Mouse (Mus musculus): Measurements from ENCODE around the gene Psmg3. TPM values are rescaled to one million over a fixed set of nuclear protein-coding genes. Genes with fewer than 3 reads are reported as not detected.

Gene Psmg3
- polyA plus RNA-seq, 1 experiment from 2014 or later = 72.6 TPM

GRCm38 (mm10) chr5:139801231-139801630 is 25.5 kb downstream of the Psmg3 start:
- Histone ChIP-seq H3K36me3 (ENCODE audit: control insufficient read depth, insufficient read depth, low read length) (peaks cover 25% of the 10 kb centered on the region), H3K4me1 (ENCODE audit: control insufficient read depth, insufficient read depth, low read length) (peaks cover 39% of the 10 kb centered on the region), H3K9me3 (ENCODE audit: control insufficient read depth, low read length) (no peaks in the 10 kb centered on the region), H3K4me3 (replicated peaks; ENCODE audit: low read depth, low read length) (no peak overlapping the region), H3K27me3 (ENCODE audit: control insufficient read depth, insufficient read depth, low read length) (no peaks in the 10 kb centered on the region), H3K9ac (replicated peaks; ENCODE audit: low read length) (no peak overlapping the region), H3K4me2 (ENCODE audit: low read length) (no peak overlapping the region), H3K27ac (replicated peaks; ENCODE audit: low read depth, low read length) (no peak overlapping the region)
- no peak for ATAC-seq (ENCODE audit: low FRiP score, low TSS enrichment)
- DNase-seq = no peak
- WGBS = 98% methylated on average over 8 of the region's 8 CpGs

- H3K4me1 ChIP-seq (ENCODE audit: control insufficient read depth, insufficient read depth, low read length) = peaks cover 39% of the 10 kb centered on the region
These were observed 26.7 kb downstream of the Psmg3 start for GRCm38 (mm10) chr5:139799801-139800590.

GRCm38 (mm10) chr5:139799041-139799440 is 27.6 kb downstream of the Psmg3 start:
- 93% methylated on average over 9 of the region's 9 CpGs for WGBS

More at GRCm38 (mm10) chr5:139799801-139800590, 26.7 kb downstream of the Psmg3 start:
- no peaks in the 10 kb centered on the region for H3K27me3 ChIP-seq (ENCODE audit: control insufficient read depth, insufficient read depth, low read length)
- no peaks in the 10 kb centered on the region for H3K9me3 ChIP-seq (ENCODE audit: control insufficient read depth, low read length)
- no peak overlapping the region for H3K4me3 ChIP-seq (replicated peaks; ENCODE audit: low read depth, low read length)
- WGBS = 90% methylated on average over 33 of the region's 33 CpGs
- no peak overlapping the region for H3K9ac ChIP-seq (replicated peaks; ENCODE audit: low read length)
- H3K27ac ChIP-seq (replicated peaks; ENCODE audit: low read depth, low read length) = no peak overlapping the region
- H3K36me3 ChIP-seq (ENCODE audit: control insufficient read depth, insufficient read depth, low read length) = peaks cover 25% of the 10 kb centered on the region
- DNase-seq = no peak
- no peak overlapping the region for H3K4me2 ChIP-seq (ENCODE audit: low read length)
- no peak for ATAC-seq (ENCODE audit: low FRiP score, low TSS enrichment)

GRCm38 (mm10) chr5:139798168-139798900 is 28.4 kb downstream of the Psmg3 start:
- WGBS = 23% methylated on average over 12 of the region's 12 CpGs
- no peak; the same call in 1 of the 2 replicates for ATAC-seq (ENCODE audit: low FRiP score, low TSS enrichment)
- peak; percentile 65 for DNase-seq
- Histone ChIP-seq H3K9me3 (ENCODE audit: control insufficient read depth, low read length) (no peaks in the 10 kb centered on the region), H3K27ac (replicated peaks; ENCODE audit: low read depth, low read length) (peak overlapping the region; percentile 97), H3K4me2 (ENCODE audit: low read length) (peak overlapping the region; percentile 83), H3K36me3 (ENCODE audit: control insufficient read depth, insufficient read depth, low read length) (peaks cover 25% of the 10 kb centered on the region), H3K4me3 (replicated peaks; ENCODE audit: low read depth, low read length) (peak overlapping the region; percentile 40), H3K27me3 (ENCODE audit: control insufficient read depth, insufficient read depth, low read length) (no peaks in the 10 kb centered on the region), H3K4me1 (ENCODE audit: control insufficient read depth, insufficient read depth, low read length) (peaks cover 31% of the 10 kb centered on the region), H3K9ac (replicated peaks; ENCODE audit: low read length) (peak overlapping the region; percentile 55)

More at GRCm38 (mm10) chr5:139799041-139799440, 27.6 kb downstream of the Psmg3 start:
- peak overlapping the region; percentile 55; the same call in 1 of the 2 replicates for H3K9ac ChIP-seq (replicated peaks; ENCODE audit: low read length)
- no peaks in the 10 kb centered on the region for H3K27me3 ChIP-seq (ENCODE audit: control insufficient read depth, insufficient read depth, low read length)
- peak overlapping the region; percentile 83 for H3K4me2 ChIP-seq (ENCODE audit: low read length)
- DNase-seq = no peak
- ATAC-seq (ENCODE audit: low FRiP score, low TSS enrichment) = no peak
- no peak overlapping the region for H3K4me3 ChIP-seq (replicated peaks; ENCODE audit: low read depth, low read length)
- H3K36me3 ChIP-seq (ENCODE audit: control insufficient read depth, insufficient read depth, low read length) = peaks cover 25% of the 10 kb centered on the region
- H3K27ac ChIP-seq (replicated peaks; ENCODE audit: low read depth, low read length) = peak overlapping the region; percentile 32; the same call in 1 of the 2 replicates
- H3K9me3 ChIP-seq (ENCODE audit: control insufficient read depth, low read length) = no peaks in the 10 kb centered on the region
- H3K4me1 ChIP-seq (ENCODE audit: control insufficient read depth, insufficient read depth, low read length) = peaks cover 36% of the 10 kb centered on the region

- WGBS = 11% methylated on average over 11 of the region's 11 CpGs
- H3K4me1 ChIP-seq (ENCODE audit: control insufficient read depth, insufficient read depth, low read length) = peaks cover 34% of the 10 kb centered on the region
- peak overlapping the region; percentile 83 for H3K4me2 ChIP-seq (ENCODE audit: low read length)
- H3K27ac ChIP-seq (replicated peaks; ENCODE audit: low read depth, low read length) = peak overlapping the region; percentile 97
- no peaks in the 10 kb centered on the region for H3K9me3 ChIP-seq (ENCODE audit: control insufficient read depth, low read length)
- H3K9ac ChIP-seq (replicated peaks; ENCODE audit: low read length) = peak overlapping the region; percentile 55
- peak; percentile 97 for DNase-seq
- peak overlapping the region; percentile 40 for H3K4me3 ChIP-seq (replicated peaks; ENCODE audit: low read depth, low read length)
- H3K36me3 ChIP-seq (ENCODE audit: control insufficient read depth, insufficient read depth, low read length) = peaks cover 25% of the 10 kb centered on the region
- no peaks in the 10 kb centered on the region for H3K27me3 ChIP-seq (ENCODE audit: control insufficient read depth, insufficient read depth, low read length)
- peak; percentile 91 for ATAC-seq (ENCODE audit: low FRiP score, low TSS enrichment)
These were observed 29.1 kb downstream of the Psmg3 start for GRCm38 (mm10) chr5:139797473-139798167.

GRCm38 (mm10) chr5:139796900-139797299 is 29.8 kb downstream of the Psmg3 start:
- 20% methylated on average over 13 of the region's 13 CpGs for whole genome bisulfite sequencing
- peak; percentile 2; the same call in 1 of the 2 replicates for ATAC-seq (ENCODE audit: low FRiP score, low TSS enrichment)
- H3K4me1 ChIP-seq (ENCODE audit: control insufficient read depth, insufficient read depth, low read length) = peaks cover 41% of the 10 kb centered on the region

GRCm38 (mm10) chr5:139796001-139796620 is 30.6 kb downstream of the Psmg3 start:
- Histone ChIP-seq H3K4me3 (replicated peaks; ENCODE audit: low read depth, low read length) (no peak overlapping the region), H3K4me1 (ENCODE audit: control insufficient read depth, insufficient read depth, low read length) (peaks cover 42% of the 10 kb centered on the region), H3K36me3 (ENCODE audit: control insufficient read depth, insufficient read depth, low read length) (peaks cover 18% of the 10 kb centered on the region), H3K9me3 (ENCODE audit: control insufficient read depth, low read length) (no peaks in the 10 kb centered on the region), H3K27ac (replicated peaks; ENCODE audit: low read depth, low read length) (peak overlapping the region; percentile 97; the same call in 1 of the 2 replicates), H3K4me2 (ENCODE audit: low read length) (no peak overlapping the region), H3K9ac (replicated peaks; ENCODE audit: low read length) (no peak overlapping the region), H3K27me3 (ENCODE audit: control insufficient read depth, insufficient read depth, low read length) (no peaks in the 10 kb centered on the region)
- DNase-seq (no peak), ATAC-seq (ENCODE audit: low FRiP score, low TSS enrichment) (no peak)
- 82% methylated on average over 9 of the region's 9 CpGs for WGBS

More at GRCm38 (mm10) chr5:139796900-139797299, 29.8 kb downstream of the Psmg3 start:
- Histone ChIP-seq H3K36me3 (ENCODE audit: control insufficient read depth, insufficient read depth, low read length) (peaks cover 23% of the 10 kb centered on the region), H3K27me3 (ENCODE audit: control insufficient read depth, insufficient read depth, low read length) (no peaks in the 10 kb centered on the region), H3K4me3 (replicated peaks; ENCODE audit: low read depth, low read length) (0 out of 2 replicates have a peak overlapping the region, but pooled peaks have one; percentile 40), H3K9me3 (ENCODE audit: control insufficient read depth, low read length) (no peaks in the 10 kb centered on the region), H3K9ac (replicated peaks; ENCODE audit: low read length) (peak overlapping the region; percentile 55; the same call in 1 of the 2 replicates), H3K4me2 (ENCODE audit: low read length) (peak overlapping the region; percentile 83), H3K27ac (replicated peaks; ENCODE audit: low read depth, low read length) (peak overlapping the region; percentile 97)
- peak; percentile 54 for DNase-seq

GRCm38 (mm10) chr5:139794938-139795337 is 31.7 kb downstream of the Psmg3 start:
- Histone ChIP-seq H3K27me3 (ENCODE audit: control insufficient read depth, insufficient read depth, low read length) (no peaks in the 10 kb centered on the region), H3K4me3 (replicated peaks; ENCODE audit: low read depth, low read length) (no peak overlapping the region), H3K36me3 (ENCODE audit: control insufficient read depth, insufficient read depth, low read length) (peaks cover 6% of the 10 kb centered on the region; the same call in 1 of the 2 replicates), H3K9ac (replicated peaks; ENCODE audit: low read length) (no peak overlapping the region), H3K27ac (replicated peaks; ENCODE audit: low read depth, low read length) (no peak overlapping the region), H3K4me2 (ENCODE audit: low read length) (no peak overlapping the region), H3K9me3 (ENCODE audit: control insufficient read depth, low read length) (no peaks in the 10 kb centered on the region), H3K4me1 (ENCODE audit: control insufficient read depth, insufficient read depth, low read length) (peaks cover 42% of the 10 kb centered on the region)
- 77% methylated on average over 10 of the region's 10 CpGs for WGBS
- no peak for DNase-seq
- no peak for ATAC-seq (ENCODE audit: low FRiP score, low TSS enrichment)

Data from midbrain, embryonic 14.5 days (tissue).